Comparison of ENCODE assay signal across 28 mouse cellular contexts in the genomic region with DNA sequence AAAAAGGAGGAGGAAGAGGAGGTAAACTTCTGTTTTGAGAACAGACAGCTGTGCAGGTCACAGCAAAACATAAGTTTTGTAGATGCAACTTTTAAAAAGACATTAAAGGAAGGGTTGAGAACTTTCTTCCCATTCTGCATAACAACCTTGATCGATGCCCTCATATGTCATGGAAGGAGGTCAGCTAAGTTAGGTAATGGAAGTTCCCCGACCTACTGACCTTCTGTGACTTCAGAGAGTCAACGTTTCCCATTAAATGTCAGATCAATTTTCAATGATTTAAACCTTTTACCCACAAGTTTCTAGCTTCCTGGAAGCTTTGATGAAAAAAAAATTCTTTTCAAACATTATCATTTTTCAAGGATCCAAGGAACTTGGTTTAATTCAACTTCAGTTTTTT.
"Had no signal": no experiment of that assay in that cellular context is flagged by ENCODE, and none has a peak within 500 bp of the region (broad histone marks: within the 10 kb centered on the region; RNA-seq: fewer than 3 reads in every experiment).

No protein-coding gene starts in this region.

- ATAC-seq: forebrain, embryonic 13.5 days; forebrain, embryonic 14.5 days; forebrain, embryonic 15.5 days; forebrain, embryonic 16.5 days; forebrain, postnatal 0 days had no signal

- H3K4me1 ChIP-seq: embryonic facial prominence, embryonic 15.5 days; forebrain, embryonic 12.5 days; forebrain, embryonic 13.5 days; forebrain, embryonic 15.5 days had no signal

- H3K9ac ChIP-seq: embryonic facial prominence, embryonic 12.5 days; embryonic facial prominence, embryonic 13.5 days; embryonic facial prominence, embryonic 15.5 days; forebrain, embryonic 12.5 days; forebrain, embryonic 13.5 days; forebrain, embryonic 15.5 days; forebrain, postnatal 0 days had no signal

- H3K4me2 ChIP-seq: embryonic facial prominence, embryonic 12.5 days; embryonic facial prominence, embryonic 13.5 days; embryonic facial prominence, embryonic 15.5 days; forebrain, embryonic 12.5 days; forebrain, embryonic 13.5 days; forebrain, embryonic 15.5 days had no signal

- H3K9me3 ChIP-seq: embryonic facial prominence, embryonic 10.5 days; embryonic facial prominence, embryonic 12.5 days; embryonic facial prominence, embryonic 13.5 days; embryonic facial prominence, embryonic 15.5 days; forebrain, embryonic 10.5 days; forebrain, embryonic 12.5 days; forebrain, embryonic 13.5 days; forebrain, embryonic 15.5 days had no signal

- DNase-seq: cerebellum, adult 2 months; cerebellum, adult 8-10 months; cerebellum, adult 9-10 months; cerebellum, adult 9-11 months; cerebellum, postnatal 10 days; cerebellum, postnatal 14 days; cerebellum, postnatal 25 days; cerebellum, postnatal 36 days; embryo, embryonic 11 days; forebrain, postnatal 0 days; gastrocnemius, adult 2 months; gastrocnemius, postnatal 10 days; gastrocnemius, postnatal 14 days; gastrocnemius, postnatal 25 days; gastrocnemius, postnatal 36 days; heart, adult 11 months; heart, adult 18-20 months had no signal

- H3K4me3 ChIP-seq: embryonic facial prominence, embryonic 10.5 days; embryonic facial prominence, embryonic 12.5 days; embryonic facial prominence, embryonic 13.5 days; embryonic facial prominence, embryonic 15.5 days; erythroblast, embryonic 14.5 days; forebrain, embryonic 10.5 days; forebrain, embryonic 12.5 days; forebrain, embryonic 13.5 days; forebrain, embryonic 15.5 days; gastrocnemius, adult 2 months had no signal

- H3K36me3 ChIP-seq: embryonic facial prominence, embryonic 10.5 days; embryonic facial prominence, embryonic 12.5 days; embryonic facial prominence, embryonic 13.5 days; embryonic facial prominence, embryonic 15.5 days; forebrain, embryonic 10.5 days; forebrain, embryonic 12.5 days; forebrain, embryonic 15.5 days had no signal

- H3K27me3 ChIP-seq: embryonic facial prominence, embryonic 12.5 days; embryonic facial prominence, embryonic 13.5 days; embryonic facial prominence, embryonic 15.5 days; forebrain, embryonic 12.5 days; forebrain, embryonic 13.5 days; forebrain, embryonic 15.5 days had no signal

- H3K27ac ChIP-seq: embryonic facial prominence, embryonic 10.5 days; embryonic facial prominence, embryonic 12.5 days; embryonic facial prominence, embryonic 13.5 days; embryonic facial prominence, embryonic 15.5 days; forebrain, embryonic 10.5 days; forebrain, embryonic 12.5 days; forebrain, embryonic 13.5 days; forebrain, embryonic 15.5 days; gastrocnemius, adult 2 months had no signal
